Mouse (Mus musculus) naive thymus-derived CD4-positive, alpha-beta T cell, adult 2 months (primary cell): Measurements from ENCODE around the gene Eno2.

Experiments used
- DNase-seq: peaks from one replicate; pipeline ENCODE4 v3.0.0-alpha.2; 2011; ENCODE audit warnings: low read depth

The Eno2 gene

GRCm38 (mm10) chr6:124759259-124759658 is 10.2 kb downstream of the Eno2 start:
- peak; percentile 94 for DNase-seq

GRCm38 (mm10) chr6:124758849-124759232 is 10.6 kb downstream of the Eno2 start:
- DNase-seq = no peak

- peak; percentile 15 for DNase-seq
Measured at GRCm38 (mm10) chr6:124757909-124758848, 11.3 kb downstream of the Eno2 start.

GRCm38 (mm10) chr6:124757351-124757880 is 12.1 kb downstream of the Eno2 start:
- DNase-seq = no peak

GRCm38 (mm10) chr6:124756652-124757350 is 12.7 kb downstream of the Eno2 start:
- peak; percentile 59 for DNase-seq

- peak; percentile 62 for DNase-seq
Measured at GRCm38 (mm10) chr6:124755831-124756595, 13.5 kb downstream of the Eno2 start, which contains the start of the genes Gm45234 and Atn1. TSS of gene Gm45234 (minus strand) at chr6:124756021. TSS of gene Atn1 (minus strand) at chr6:124756524.

- DNase-seq = no peak
Measured at GRCm38 (mm10) chr6:124755306-124755705, 14.2 kb downstream of the Eno2 start.

GRCm38 (mm10) chr6:124753861-124754260 is 15.6 kb downstream of the Eno2 start:
- DNase-seq = no peak

GRCm38 (mm10) chr6:124750405-124750804 is 19.1 kb downstream of the Eno2 start:
- peak; percentile 85 for DNase-seq

- no peak for DNase-seq
Measured at GRCm38 (mm10) chr6:124746654-124747632, 22.5 kb downstream of the Eno2 start.

GRCm38 (mm10) chr6:124746296-124746605 is 23.2 kb downstream of the Eno2 start:
- DNase-seq = no peak

- peak; percentile 95 for DNase-seq
Measured at GRCm38 (mm10) chr6:124745490-124746295, 23.8 kb downstream of the Eno2 start.

- no peak for DNase-seq
Measured at GRCm38 (mm10) chr6:124744755-124745321, 24.6 kb downstream of the Eno2 start.

GRCm38 (mm10) chr6:124743647-124744046 is 25.8 kb downstream of the Eno2 start:
- no peak for DNase-seq

GRCm38 (mm10) chr6:124742839-124743514 is 26.5 kb downstream of the Eno2 start:
- DNase-seq = no peak

GRCm38 (mm10) chr6:124741842-124742241 is 27.6 kb downstream of the Eno2 start:
- DNase-seq = no peak

- peak; percentile 97 for DNase-seq
Measured at GRCm38 (mm10) chr6:124740888-124741761, 28.3 kb downstream of the Eno2 start, which contains the start of gene Grcc10. TSS of gene Grcc10 (minus strand) at chr6:124741374.
